Mouse (Mus musculus): ENCODE data around the gene Usp33. TPM values are rescaled to one million over a fixed set of nuclear protein-coding genes. Genes with fewer than 3 reads are reported as not detected.

Gene Usp33
- polyA plus RNA-seq, 1 experiment from 2014 or later: 33.0 TPM

GRCm38 (mm10) chr3:152405420-152405819 lies 59.1 kb downstream of the Usp33 start:
- 94% methylated on average over 7 of the region's 7 CpGs for whole genome bisulfite sequencing
- no peak overlapping the region for H3K4me2 ChIP-seq (ENCODE audit: low read length)
- no peaks in the 10 kb centered on the region for H3K9me3 ChIP-seq (ENCODE audit: control insufficient read depth, low read length)
- ATAC-seq (ENCODE audit: insufficient number of reproducible peaks, insufficient read depth, low FRiP score, low read depth): no peak
- H3K27me3 ChIP-seq (ENCODE audit: control insufficient read depth, insufficient read depth, low read length): no peaks in the 10 kb centered on the region
- H3K27ac ChIP-seq (replicated peaks in 1 of 2; ENCODE audit: control insufficient read depth in 1 of 2, insufficient read depth in 1 of 2, low read depth in 2 of 2, low read length in 2 of 2): no peak overlapping the region
- peaks cover 7 to 37% of the 10 kb centered on the region in 2 experiments for H3K4me1 ChIP-seq (ENCODE audit: control insufficient read depth in 2 of 2, insufficient read depth in 2 of 2, low read length in 2 of 2)
- H3K36me3 ChIP-seq (ENCODE audit: control insufficient read depth, insufficient read depth, low read length): no peaks in the 10 kb centered on the region
- H3K9ac ChIP-seq (ENCODE audit: low read length): no peak overlapping the region
- H3K4me3 ChIP-seq (ENCODE audit: control insufficient read depth in 1 of 2, insufficient read depth in 1 of 2, low read depth in 1 of 2, low read length in 2 of 2): no peak overlapping the region

- Histone ChIP-seq H3K4me2 (ENCODE audit: low read length) (no peak overlapping the region), H3K4me3 (ENCODE audit: control insufficient read depth in 1 of 2, insufficient read depth in 1 of 2, low read depth in 1 of 2, low read length in 2 of 2) (no peak overlapping the region), H3K9ac (ENCODE audit: low read length) (no peak overlapping the region), H3K27me3 (ENCODE audit: control insufficient read depth, insufficient read depth, low read length) (no peaks in the 10 kb centered on the region), H3K4me1 (ENCODE audit: control insufficient read depth in 2 of 2, insufficient read depth in 2 of 2, low read length in 2 of 2) (peaks cover 7 to 44% of the 10 kb centered on the region in 2 experiments), H3K27ac (replicated peaks in 1 of 2; ENCODE audit: control insufficient read depth in 1 of 2, insufficient read depth in 1 of 2, low read depth in 2 of 2, low read length in 2 of 2) (peak overlapping the region; percentile 3 to 61; a peak in 2 of 4 replicates), H3K9me3 (ENCODE audit: control insufficient read depth, low read length) (no peaks in the 10 kb centered on the region), H3K36me3 (ENCODE audit: control insufficient read depth, insufficient read depth, low read length) (no peaks in the 10 kb centered on the region)
- no peak for ATAC-seq (ENCODE audit: insufficient number of reproducible peaks, insufficient read depth, low FRiP score, low read depth)
- 65% methylated on average over 4 of the region's 4 CpGs for WGBS
Observed at GRCm38 (mm10) chr3:152405978-152406640, 59.8 kb downstream of the Usp33 start.

GRCm38 (mm10) chr3:152410980-152411551 lies 64.8 kb downstream of the Usp33 start:
- Histone ChIP-seq H3K4me2 (ENCODE audit: low read length) (no peak overlapping the region), H3K9ac (ENCODE audit: low read length) (no peak overlapping the region), H3K36me3 (ENCODE audit: control insufficient read depth, insufficient read depth, low read length) (no peaks in the 10 kb centered on the region), H3K4me1 (ENCODE audit: control insufficient read depth in 2 of 2, insufficient read depth in 2 of 2, low read length in 2 of 2) (peaks cover 4 to 39% of the 10 kb centered on the region in 2 experiments), H3K9me3 (ENCODE audit: control insufficient read depth, low read length) (no peaks in the 10 kb centered on the region), H3K27me3 (ENCODE audit: control insufficient read depth, insufficient read depth, low read length) (no peaks in the 10 kb centered on the region), H3K27ac (replicated peaks in 1 of 2; ENCODE audit: control insufficient read depth in 1 of 2, insufficient read depth in 1 of 2, low read depth in 2 of 2, low read length in 2 of 2) (no peak overlapping the region), H3K4me3 (ENCODE audit: control insufficient read depth in 1 of 2, insufficient read depth in 1 of 2, low read depth in 1 of 2, low read length in 2 of 2) (no peak overlapping the region)
- ATAC-seq (ENCODE audit: insufficient number of reproducible peaks, insufficient read depth, low FRiP score, low read depth): no peak
- WGBS: 65% methylated on average over 7 of the region's 7 CpGs

GRCm38 (mm10) chr3:152412362-152412761 lies 66.1 kb downstream of the Usp33 start:
- H3K4me3 ChIP-seq (ENCODE audit: control insufficient read depth in 1 of 2, insufficient read depth in 1 of 2, low read depth in 1 of 2, low read length in 2 of 2): no peak overlapping the region
- H3K4me1 ChIP-seq (ENCODE audit: control insufficient read depth in 2 of 2, insufficient read depth in 2 of 2, low read length in 2 of 2): peaks cover 2 to 29% of the 10 kb centered on the region in 2 experiments
- no peak overlapping the region for H3K4me2 ChIP-seq (ENCODE audit: low read length)
- ATAC-seq (ENCODE audit: insufficient number of reproducible peaks, insufficient read depth, low FRiP score, low read depth): no peak
- 0 out of 4 replicates have a peak overlapping the region, but pooled peaks of 1 of the 2 experiments have one; percentile 14 for H3K27ac ChIP-seq (replicated peaks in 1 of 2; ENCODE audit: control insufficient read depth in 1 of 2, insufficient read depth in 1 of 2, low read depth in 2 of 2, low read length in 2 of 2)
- no peak overlapping the region for H3K9ac ChIP-seq (ENCODE audit: low read length)
- no peaks in the 10 kb centered on the region for H3K27me3 ChIP-seq (ENCODE audit: control insufficient read depth, insufficient read depth, low read length)
- H3K36me3 ChIP-seq (ENCODE audit: control insufficient read depth, insufficient read depth, low read length): no peaks in the 10 kb centered on the region
- 70% methylated on average over 4 of the region's 4 CpGs for WGBS
- no peaks in the 10 kb centered on the region for H3K9me3 ChIP-seq (ENCODE audit: control insufficient read depth, low read length)

GRCm38 (mm10) chr3:152428925-152429324 lies 82.6 kb downstream of the Usp33 start:
- Histone ChIP-seq H3K36me3 (ENCODE audit: control insufficient read depth, insufficient read depth, low read length) (peaks cover 43% of the 10 kb centered on the region), H3K4me2 (ENCODE audit: low read length) (no peak overlapping the region)
- ATAC-seq (ENCODE audit: insufficient number of reproducible peaks, insufficient read depth, low FRiP score, low read depth): no peak

GRCm38 (mm10) chr3:152432677-152433076 lies 86.4 kb downstream of the Usp33 start:
- H3K9ac ChIP-seq (ENCODE audit: low read length): no peak overlapping the region
- ATAC-seq (ENCODE audit: insufficient number of reproducible peaks, insufficient read depth, low FRiP score, low read depth): no peak
- no peak overlapping the region for H3K4me2 ChIP-seq (ENCODE audit: low read length)
- H3K4me1 ChIP-seq (ENCODE audit: control insufficient read depth in 2 of 2, insufficient read depth in 2 of 2, low read length in 2 of 2): no peaks in the 10 kb centered on the region
- H3K4me3 ChIP-seq (ENCODE audit: control insufficient read depth in 1 of 2, insufficient read depth in 1 of 2, low read depth in 1 of 2, low read length in 2 of 2): no peak overlapping the region
- no peaks in the 10 kb centered on the region for H3K9me3 ChIP-seq (ENCODE audit: control insufficient read depth, low read length)
- H3K27me3 ChIP-seq (ENCODE audit: control insufficient read depth, insufficient read depth, low read length): no peaks in the 10 kb centered on the region
- 95% methylated on average over 7 of the region's 7 CpGs for WGBS
- H3K27ac ChIP-seq (replicated peaks in 1 of 2; ENCODE audit: control insufficient read depth in 1 of 2, insufficient read depth in 1 of 2, low read depth in 2 of 2, low read length in 2 of 2): no peak overlapping the region
- peaks cover 39% of the 10 kb centered on the region for H3K36me3 ChIP-seq (ENCODE audit: control insufficient read depth, insufficient read depth, low read length)

More at GRCm38 (mm10) chr3:152428925-152429324, 82.6 kb downstream of the Usp33 start:
- H3K27ac ChIP-seq (replicated peaks in 1 of 2; ENCODE audit: control insufficient read depth in 1 of 2, insufficient read depth in 1 of 2, low read depth in 2 of 2, low read length in 2 of 2): no peak overlapping the region
- WGBS: 92% methylated on average over 8 of the region's 8 CpGs
- H3K9ac ChIP-seq (ENCODE audit: low read length): no peak overlapping the region
- no peak overlapping the region for H3K4me3 ChIP-seq (ENCODE audit: control insufficient read depth in 1 of 2, insufficient read depth in 1 of 2, low read depth in 1 of 2, low read length in 2 of 2)
- no peaks in the 10 kb centered on the region for H3K4me1 ChIP-seq (ENCODE audit: control insufficient read depth in 2 of 2, insufficient read depth in 2 of 2, low read length in 2 of 2)
- H3K9me3 ChIP-seq (ENCODE audit: control insufficient read depth, low read length): no peaks in the 10 kb centered on the region
- no peaks in the 10 kb centered on the region for H3K27me3 ChIP-seq (ENCODE audit: control insufficient read depth, insufficient read depth, low read length)

GRCm38 (mm10) chr3:152435590-152435989 lies 89.3 kb downstream of the Usp33 start:
- no peak for ATAC-seq (ENCODE audit: insufficient number of reproducible peaks, insufficient read depth, low FRiP score, low read depth)
- Histone ChIP-seq H3K4me1 (ENCODE audit: control insufficient read depth in 2 of 2, insufficient read depth in 2 of 2, low read length in 2 of 2) (no peaks in the 10 kb centered on the region), H3K4me3 (ENCODE audit: control insufficient read depth in 1 of 2, insufficient read depth in 1 of 2, low read depth in 1 of 2, low read length in 2 of 2) (no peak overlapping the region)

More at GRCm38 (mm10) chr3:152435590-152435989, 89.3 kb downstream of the Usp33 start:
- H3K9ac ChIP-seq (ENCODE audit: low read length): no peak overlapping the region
- H3K27ac ChIP-seq (replicated peaks in 1 of 2; ENCODE audit: control insufficient read depth in 1 of 2, insufficient read depth in 1 of 2, low read depth in 2 of 2, low read length in 2 of 2): no peak overlapping the region
- H3K36me3 ChIP-seq (ENCODE audit: control insufficient read depth, insufficient read depth, low read length): peaks cover 18% of the 10 kb centered on the region
- H3K27me3 ChIP-seq (ENCODE audit: control insufficient read depth, insufficient read depth, low read length): no peaks in the 10 kb centered on the region
- no peak overlapping the region for H3K4me2 ChIP-seq (ENCODE audit: low read length)
- H3K9me3 ChIP-seq (ENCODE audit: control insufficient read depth, low read length): no peaks in the 10 kb centered on the region

Measured in heart, embryonic 14.5 days (tissue).